Mouse (Mus musculus): ENCODE results near the gene Gm20388. TPM values are rescaled to one million over a fixed set of nuclear protein-coding genes. Genes with fewer than 3 reads are reported as not detected.

The Gm20388 gene
- total and polyA plus RNA-seq, 2 experiments from 2014 or later: 17.3 TPM; not detected in 1

GRCm38 (mm10) chr8:121804829-121805228 lies 1894.2 kb downstream of the Gm20388 start:
- DNase-seq (ENCODE audit: low spot score) (no peak), ATAC-seq (ENCODE audit: insufficient read depth, low read depth) (no peak)
- no peak overlapping the region for H3K9ac ChIP-seq (replicated peaks; ENCODE audit: low read depth, low read length)
- peaks cover 34% of the 10 kb centered on the region for H3K36me3 ChIP-seq (replicated peaks; ENCODE audit: control insufficient read depth, insufficient read depth, low read length)
- TF ChIP-seq CTCF (IDR thresholded peaks at IDR 0.05; ENCODE audit: low read depth) (no peak), EP300 (IDR thresholded peaks at IDR 0.05; ENCODE audit: low read depth) (no peak)
- H3K4me2 ChIP-seq (ENCODE audit: low read depth, low read length): no peak overlapping the region
- no peak overlapping the region for H3K27ac ChIP-seq (ENCODE audit: low read depth)
- H3K4me1 ChIP-seq (ENCODE audit: control insufficient read depth, insufficient read depth): peaks cover 11% of the 10 kb centered on the region
- no peak overlapping the region for H3K4me3 ChIP-seq (ENCODE audit: low read depth, low read length)
- H3K9me3 ChIP-seq (replicated peaks; ENCODE audit: control insufficient read depth, low read length): no peaks in the 10 kb centered on the region
- WGBS: 93% methylated on average over 5 of the region's 5 CpGs
- no peaks in the 10 kb centered on the region for H3K27me3 ChIP-seq (ENCODE audit: control insufficient read depth, insufficient read depth, low read length)

- no peaks in the 10 kb centered on the region for H3K27me3 ChIP-seq (ENCODE audit: control insufficient read depth, insufficient read depth, low read length)
Measured at GRCm38 (mm10) chr8:121806126-121806525, 1895.5 kb downstream of the Gm20388 start.

DNA sequence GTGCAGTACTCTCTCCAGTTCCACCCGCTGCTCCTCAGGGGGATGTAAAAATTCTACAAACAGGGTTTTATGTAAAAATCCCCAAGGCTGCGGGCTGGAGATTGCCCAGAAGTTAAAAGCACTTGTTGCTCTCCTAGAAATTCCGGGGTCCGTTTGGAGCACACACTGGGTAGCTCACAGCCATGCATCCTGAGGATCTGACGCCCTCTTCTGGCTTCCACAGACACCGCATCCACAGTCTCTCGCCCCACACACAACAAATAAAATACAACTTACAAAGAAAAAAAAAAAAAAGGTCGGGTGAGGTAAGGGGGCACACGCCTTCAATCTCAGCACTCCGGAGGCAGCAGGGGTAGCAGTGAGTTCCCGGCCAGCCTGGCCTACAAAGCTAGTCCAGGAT lies 1897.4 kb downstream of the Gm20388 start:
- Histone ChIP-seq H3K4me2 (ENCODE audit: low read depth, low read length) (no peak overlapping the region), H3K9ac (replicated peaks; ENCODE audit: low read depth, low read length) (no peak overlapping the region), H3K4me1 (ENCODE audit: control insufficient read depth, insufficient read depth) (peaks cover 6% of the 10 kb centered on the region; the same call in 1 of the 2 replicates), H3K4me3 (ENCODE audit: low read depth, low read length) (no peak overlapping the region), H3K27me3 (ENCODE audit: control insufficient read depth, insufficient read depth, low read length) (no peaks in the 10 kb centered on the region), H3K9me3 (replicated peaks; ENCODE audit: control insufficient read depth, low read length) (no peaks in the 10 kb centered on the region), H3K27ac (ENCODE audit: low read depth) (no peak overlapping the region), H3K36me3 (replicated peaks; ENCODE audit: control insufficient read depth, insufficient read depth, low read length) (peaks cover 30% of the 10 kb centered on the region)
- ATAC-seq (ENCODE audit: insufficient read depth, low read depth): no peak
- no peak for DNase-seq (ENCODE audit: low spot score)
- 77% methylated on average over 10 of the region's 11 CpGs for WGBS
- no peak for TF ChIP-seq EP300 (IDR thresholded peaks at IDR 0.05; ENCODE audit: low read depth)
- peak; percentile 14; the same call in 1 of the 2 replicates for TF ChIP-seq CTCF (IDR thresholded peaks at IDR 0.05; ENCODE audit: low read depth)

More at GRCm38 (mm10) chr8:121806126-121806525, 1895.5 kb downstream of the Gm20388 start:
- Histone ChIP-seq H3K36me3 (replicated peaks; ENCODE audit: control insufficient read depth, insufficient read depth, low read length) (peaks cover 29% of the 10 kb centered on the region), H3K27ac (ENCODE audit: low read depth) (no peak overlapping the region), H3K4me1 (ENCODE audit: control insufficient read depth, insufficient read depth) (peaks cover 7% of the 10 kb centered on the region), H3K9me3 (replicated peaks; ENCODE audit: control insufficient read depth, low read length) (no peaks in the 10 kb centered on the region), H3K4me3 (ENCODE audit: low read depth, low read length) (no peak overlapping the region), H3K9ac (replicated peaks; ENCODE audit: low read depth, low read length) (no peak overlapping the region), H3K4me2 (ENCODE audit: low read depth, low read length) (no peak overlapping the region)
- 86% methylated on average over 13 of the region's 13 CpGs for WGBS
- ATAC-seq (ENCODE audit: insufficient read depth, low read depth) (no peak), DNase-seq (ENCODE audit: low spot score) (no peak)
- no peak for TF ChIP-seq EP300 (IDR thresholded peaks at IDR 0.05; ENCODE audit: low read depth)
- TF ChIP-seq CTCF (IDR thresholded peaks at IDR 0.05; ENCODE audit: low read depth): no peak

DNA sequence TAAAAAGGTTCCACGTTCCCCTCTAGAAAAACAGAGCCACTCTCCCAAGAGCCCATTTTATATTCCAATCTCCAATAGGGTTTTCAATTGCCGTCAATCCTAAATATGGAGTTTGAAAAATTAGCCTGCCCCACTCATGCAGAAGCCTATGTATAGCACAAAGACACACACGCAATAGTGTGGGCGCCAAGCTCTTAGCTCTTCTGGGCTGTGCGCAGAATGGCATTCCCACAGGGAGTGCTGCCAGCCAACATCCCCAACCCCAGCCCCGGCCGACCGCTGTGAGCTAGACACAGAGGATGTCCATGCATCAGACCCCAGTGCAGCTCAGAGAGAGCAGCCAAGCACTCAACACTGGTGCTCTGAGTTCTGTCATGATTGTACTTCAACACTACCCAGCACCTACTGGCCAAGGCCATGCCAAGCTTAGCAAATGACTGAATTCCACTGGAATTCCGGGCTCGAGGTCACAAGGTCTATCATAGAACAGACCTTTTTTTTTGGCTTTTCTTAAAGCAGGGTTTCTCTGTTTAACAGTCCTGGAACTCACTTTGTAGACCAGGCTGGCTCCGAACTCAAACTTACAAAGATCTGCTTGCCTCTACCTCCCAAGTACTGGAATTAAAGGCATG lies 1899.0 kb downstream of the Gm20388 start:
- no peak for DNase-seq (ENCODE audit: low spot score)
- Histone ChIP-seq H3K27ac (ENCODE audit: low read depth) (no peak overlapping the region), H3K4me2 (ENCODE audit: low read depth, low read length) (no peak overlapping the region), H3K9ac (replicated peaks; ENCODE audit: low read depth, low read length) (no peak overlapping the region), H3K27me3 (ENCODE audit: control insufficient read depth, insufficient read depth, low read length) (no peaks in the 10 kb centered on the region), H3K4me3 (ENCODE audit: low read depth, low read length) (no peak overlapping the region), H3K4me1 (ENCODE audit: control insufficient read depth, insufficient read depth) (peaks cover 6% of the 10 kb centered on the region; the same call in 1 of the 2 replicates), H3K9me3 (replicated peaks; ENCODE audit: control insufficient read depth, low read length) (no peaks in the 10 kb centered on the region), H3K36me3 (replicated peaks; ENCODE audit: control insufficient read depth, insufficient read depth, low read length) (peaks cover 29% of the 10 kb centered on the region)
- WGBS: 56% methylated on average over 11 of the region's 11 CpGs
- ATAC-seq (ENCODE audit: insufficient read depth, low read depth): peak; percentile 64
- TF ChIP-seq CTCF (IDR thresholded peaks at IDR 0.05; ENCODE audit: low read depth): no peak
- no peak for TF ChIP-seq EP300 (IDR thresholded peaks at IDR 0.05; ENCODE audit: low read depth)

- no peaks in the 10 kb centered on the region for H3K27me3 ChIP-seq (ENCODE audit: control insufficient read depth, insufficient read depth, low read length)
- no peak overlapping the region for H3K27ac ChIP-seq (ENCODE audit: low read depth)
- no peak overlapping the region for H3K4me2 ChIP-seq (ENCODE audit: low read depth, low read length)
- TF ChIP-seq CTCF (IDR thresholded peaks at IDR 0.05; ENCODE audit: low read depth) (no peak), EP300 (IDR thresholded peaks at IDR 0.05; ENCODE audit: low read depth) (no peak)
- peaks cover 11% of the 10 kb centered on the region; the same call in 1 of the 2 replicates for H3K36me3 ChIP-seq (replicated peaks; ENCODE audit: control insufficient read depth, insufficient read depth, low read length)
- H3K4me1 ChIP-seq (ENCODE audit: control insufficient read depth, insufficient read depth): peaks cover 6% of the 10 kb centered on the region; the same call in 1 of the 2 replicates
- H3K4me3 ChIP-seq (ENCODE audit: low read depth, low read length): no peak overlapping the region
- ATAC-seq (ENCODE audit: insufficient read depth, low read depth): no peak
- DNase-seq (ENCODE audit: low spot score): no peak
- no peak overlapping the region for H3K9ac ChIP-seq (replicated peaks; ENCODE audit: low read depth, low read length)
- no peaks in the 10 kb centered on the region for H3K9me3 ChIP-seq (replicated peaks; ENCODE audit: control insufficient read depth, low read length)
- 78% methylated on average over 3 of the region's 3 CpGs for WGBS
Measured at GRCm38 (mm10) chr8:121811502-121811901, 1900.9 kb downstream of the Gm20388 start.
